Mouse (Mus musculus) midbrain, postnatal 0 days (tissue): ENCODE measurements around the gene Ucn3. TPM values are rescaled to one million over a fixed set of nuclear protein-coding genes. Genes with fewer than 3 reads are reported as not detected.
"Not testable (repeated sequence)": the region's sequence is repeated elsewhere in the genome, so short reads cannot be mapped to it uniquely, and the experiment has no call there.

Experiments used
- ATAC-seq: fragments of 200-750 bp; cut with Nextera tagmentation; 2 replicates; pipeline ENCODE4 v1.8.0; 2017; ENCODE audit warnings: moderate number of reproducible peaks, mild to moderate bottlenecking, moderate TSS enrichment, moderate library complexity; ENCODE audit not compliant: low FRiP score
- DNase-seq: peaks from one replicate; pipeline ENCODE4 v3.0.0-alpha.2; 2015; ENCODE audit warnings: low spot score
- H3K27ac ChIP-seq: fragments of 300-500 bp; sonication (generic); 2 replicates; pipeline ENCODE4 v1.5.1; 2014; ENCODE audit warnings: low read depth, mild to moderate bottlenecking, low read length, mixed read lengths
- H3K27me3 ChIP-seq: fragments of 300-500 bp; sonication (generic); 2 replicates; pipeline ENCODE4 v1.6.1; 2014; ENCODE audit warnings: low read length, control low read depth, mixed read lengths; ENCODE audit not compliant: insufficient read depth
- H3K36me3 ChIP-seq: fragments of 300-500 bp; sonication (generic); 2 replicates; pipeline ENCODE4 v1.6.1; 2014; ENCODE audit warnings: low read length, control low read depth, mixed read lengths; ENCODE audit not compliant: insufficient read depth
- H3K4me1 ChIP-seq: fragments of 300-500 bp; sonication (generic); 2 replicates; pipeline ENCODE4 v1.6.1; 2014; ENCODE audit warnings: mild to moderate bottlenecking, control low read depth, antibody characterized with exemption, low read length, mixed read lengths; ENCODE audit not compliant: insufficient read depth
- H3K4me2 ChIP-seq: fragments of 300-500 bp; sonication (generic); 2 replicates; pipeline ENCODE4 v1.6.1; 2014; ENCODE audit warnings: low read depth, mild to moderate bottlenecking, low read length, mixed read lengths; ENCODE audit not compliant: poor library complexity, severe bottlenecking
- H3K4me3 ChIP-seq: fragments of 300-500 bp; sonication (generic); 2 replicates; pipeline ENCODE4 v1.5.1; 2014; ENCODE audit warnings: low read depth, mild to moderate bottlenecking, low read length, moderate library complexity
- H3K9ac ChIP-seq: fragments of 300-500 bp; sonication (generic); replicated peaks from 2 replicates; pipeline ENCODE4 v1.6.1; 2014; ENCODE audit warnings: mild to moderate bottlenecking, low read length, moderate library complexity, mixed read lengths; ENCODE audit not compliant: poor library complexity, severe bottlenecking
- H3K9me3 ChIP-seq: fragments of 300-500 bp; sonication (generic); 2 replicates; pipeline ENCODE4 v1.6.1; 2016; ENCODE audit warnings: low read length, control low read depth
- CTCF ChIP-seq: IDR thresholded peaks from 2 replicates; pipeline ENCODE4 v1.5.1; 2016; ENCODE audit warnings: antibody characterized with exemption, mild to moderate bottlenecking
- WGBS: fragments of 180-500 bp; shearing (Covaris S2); extraction: QIAGEN DNeasy Blood & Tissue Kit; methylation state at CpG from one replicate; pipeline ENCODE4 v1.1.7; 2014; 5-methylcytosine and 5-hydroxymethylcytosine counted together
- polyA plus RNA-seq: library from polyadenylated mRNA; unstranded; fragments of >200 nt; fragmentation: Nextera tagmentation; extraction: Ambion mirVana; gene quantifications from 2 replicates; pipeline ENCODE4 v1.2.1, GENCODE M21; 2015
- total RNA-seq: library from RNA; depleted of rRNA; stranded (reverse); fragments of >200 nt; gene quantifications from 2 replicates; pipeline ENCODE4 v1.2.3, GENCODE M21; 2014

Ucn3 gene
- total and polyA plus RNA-seq, 2 experiments from 2014 or later, result 0.27 to 0.71 TPM

DNA sequence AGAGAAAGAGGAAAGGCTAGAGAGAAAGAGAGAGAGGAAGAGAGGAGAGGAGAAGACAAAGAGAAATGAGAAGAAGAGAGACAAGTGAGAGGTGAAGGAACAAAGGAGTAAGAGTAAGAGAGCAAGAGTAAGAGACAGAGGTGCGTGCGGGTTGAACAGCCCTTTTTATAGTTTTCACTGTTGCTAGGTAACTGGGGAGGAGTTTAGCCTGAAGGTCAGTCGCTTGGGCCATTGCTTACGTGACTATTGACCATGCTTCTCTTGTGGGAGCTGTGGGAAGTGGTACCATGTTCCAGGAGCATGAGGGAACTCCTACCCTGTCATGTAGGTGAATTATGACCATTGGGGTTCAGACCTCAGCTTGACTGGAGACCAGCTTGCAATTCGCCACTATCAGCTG is 34.8 kb downstream of the Ucn3 start:
- no peaks in the 10 kb centered on the region for H3K27me3 ChIP-seq
- no peak overlapping the region for H3K4me3 ChIP-seq
- TF ChIP-seq CTCF, result no peak
- no peaks in the 10 kb centered on the region for H3K36me3 ChIP-seq
- H3K4me2 ChIP-seq, result no peak overlapping the region
- DNase-seq (no peak), ATAC-seq (no peak)
- no peak overlapping the region for H3K9ac ChIP-seq
- 84% methylated on average over 5 of the region's 5 CpGs for WGBS
- no peaks in the 10 kb centered on the region for H3K9me3 ChIP-seq
- H3K27ac ChIP-seq, result no peak overlapping the region
- H3K4me1 ChIP-seq, result no peaks in the 10 kb centered on the region

- no peak overlapping the region for H3K4me2 ChIP-seq
- no peaks in the 10 kb centered on the region for H3K27me3 ChIP-seq
- no peak overlapping the region for H3K9ac ChIP-seq
- H3K9me3 ChIP-seq, result no peaks in the 10 kb centered on the region
- no peak overlapping the region for H3K27ac ChIP-seq
- no peak for TF ChIP-seq CTCF
- no peak overlapping the region for H3K4me3 ChIP-seq
- no peaks in the 10 kb centered on the region for H3K4me1 ChIP-seq
- DNase-seq, result no peak
- 90% methylated on average over 4 of the region's 4 CpGs for WGBS
- no peak for ATAC-seq
- H3K36me3 ChIP-seq, result no peaks in the 10 kb centered on the region
Observed at GRCm38 (mm10) chr13:3908262-3908661, 36.9 kb downstream of the Ucn3 start.

GRCm38 (mm10) chr13:3907151-3907696 is 37.9 kb downstream of the Ucn3 start:
- ATAC-seq, result no peak
- WGBS, result 81% methylated on average over 6 of the region's 6 CpGs

GRCm38 (mm10) chr13:3899301-3899700 is 45.8 kb downstream of the Ucn3 start:
- 93% methylated on average over 9 of the region's 9 CpGs for WGBS
- Histone ChIP-seq H3K9me3 (no peaks in the 10 kb centered on the region), H3K27me3 (no peaks in the 10 kb centered on the region), H3K9ac (no peak overlapping the region), H3K4me3 (no peak overlapping the region), H3K4me2 (no peak overlapping the region), H3K36me3 (no peaks in the 10 kb centered on the region), H3K4me1 (no peaks in the 10 kb centered on the region), H3K27ac (no peak overlapping the region)
- TF ChIP-seq CTCF, result no peak
- peak; percentile 29; the same call in 1 of the 2 replicates for ATAC-seq
- no peak for DNase-seq

More at GRCm38 (mm10) chr13:3907151-3907696, 37.9 kb downstream of the Ucn3 start:
- Histone ChIP-seq H3K36me3 (no peaks in the 10 kb centered on the region), H3K27me3 (no peaks in the 10 kb centered on the region), H3K9me3 (no peaks in the 10 kb centered on the region), H3K27ac (no peak overlapping the region), H3K9ac (no peak overlapping the region), H3K4me1 (no peaks in the 10 kb centered on the region), H3K4me2 (no peak overlapping the region), H3K4me3 (no peak overlapping the region)
- no peak for DNase-seq
- no peak for TF ChIP-seq CTCF

DNA sequence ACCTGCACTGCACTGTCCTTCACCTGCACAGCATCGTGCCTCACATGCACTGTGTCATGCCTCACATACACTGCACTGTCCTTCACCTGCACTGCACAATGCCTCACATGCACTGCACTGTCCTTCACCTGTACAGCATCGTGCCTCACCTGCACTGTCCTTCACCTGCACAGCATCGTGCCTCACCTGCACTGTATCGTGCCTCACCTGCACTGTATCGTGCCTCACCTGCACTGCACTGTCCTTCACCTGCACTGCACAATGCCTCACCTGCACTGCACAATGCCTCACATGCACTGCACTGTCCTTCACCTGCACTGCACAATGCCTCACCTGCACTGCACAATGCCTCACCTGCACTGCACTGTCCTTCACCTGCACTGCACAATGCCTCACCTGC is 46.9 kb downstream of the Ucn3 start:
- WGBS, result 92% methylated on average over 5 of the region's 5 CpGs
- ATAC-seq, H3K4me1 ChIP-seq, H3K9ac ChIP-seq, H3K36me3 ChIP-seq, H3K4me3 ChIP-seq, H3K27me3 ChIP-seq, H3K4me2 ChIP-seq, H3K9me3 ChIP-seq, H3K27ac ChIP-seq, DNase-seq: not testable (repeated sequence)

DNA sequence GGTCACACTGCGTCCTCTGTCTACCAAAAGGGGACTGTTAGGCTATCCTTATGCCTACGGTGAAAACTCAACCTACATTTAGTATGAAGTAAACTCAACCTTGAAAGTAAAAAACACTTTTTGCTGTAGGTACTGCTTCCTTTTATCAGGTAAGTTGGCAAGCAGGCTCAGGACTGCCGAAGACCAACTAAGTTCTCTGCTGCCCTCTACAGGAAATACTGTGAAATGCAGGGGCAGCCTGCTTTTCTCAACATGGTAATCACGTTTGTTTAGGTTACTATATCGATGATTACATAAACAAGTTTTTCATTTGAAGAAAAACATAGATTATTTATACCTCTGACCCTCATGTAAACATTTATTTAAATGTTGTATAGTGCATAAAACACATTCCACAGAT is 48.2 kb downstream of the Ucn3 start:
- 36% methylated on average over 5 of the region's 5 CpGs for WGBS

More for the DNA sequence above, 48.2 kb downstream of the Ucn3 start:
- no peaks in the 10 kb centered on the region for H3K27me3 ChIP-seq
- H3K4me3 ChIP-seq, result no peak overlapping the region
- no peaks in the 10 kb centered on the region for H3K9me3 ChIP-seq
- ATAC-seq (no peak), DNase-seq (peak; percentile 86)
- no peak overlapping the region for H3K9ac ChIP-seq
- H3K4me2 ChIP-seq, result no peak overlapping the region
- peak; percentile 97 for TF ChIP-seq CTCF
- no peaks in the 10 kb centered on the region for H3K36me3 ChIP-seq
- H3K4me1 ChIP-seq, result no peaks in the 10 kb centered on the region
- no peak overlapping the region for H3K27ac ChIP-seq
